ENCODE assay signal across 9 mouse cellular contexts in the genomic region with DNA sequence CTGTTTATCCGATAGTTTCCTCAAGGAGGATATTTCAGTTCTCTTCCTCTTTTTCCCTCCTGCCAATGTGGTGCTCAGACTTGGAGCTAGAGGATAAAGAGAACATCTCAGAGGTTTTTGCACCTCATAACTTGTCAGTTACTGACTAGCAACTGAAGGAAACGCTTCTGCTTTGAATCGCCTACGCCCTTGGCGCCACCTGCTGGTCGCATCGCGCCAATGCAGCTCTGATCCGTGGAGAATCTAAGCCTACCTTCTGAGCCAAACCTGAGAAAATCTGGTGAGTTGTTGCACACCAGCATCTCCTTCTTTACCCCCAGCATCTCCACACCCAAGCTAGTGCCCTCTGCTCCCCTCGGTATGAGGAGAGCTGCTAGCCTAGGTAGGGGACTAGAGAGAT. TPM values are rescaled to one million over a fixed set of nuclear protein-coding genes. Genes with fewer than 3 reads are reported as not detected.
DNase-seq lines count a peak whose midpoint lies in the region; ATAC-seq and TF ChIP-seq lines count a peak whose summit lies in the region.
"Had no signal": no experiment of that assay in that cellular context is flagged by ENCODE, and none has a peak within 500 bp of the region (broad histone marks: within the 10 kb centered on the region; RNA-seq: fewer than 3 reads in every experiment).

No protein-coding gene starts in this region.

- intact Hi-C loops in heart, postnatal 14 days (cut with DNase I): loop anchor here (2.0 to 5.0 kb wide), 5 partner anchors 41 to 1206 kb away; no protein-coding TSS in a partner anchor

- peak; percentile 97 for TF ChIP-seq CTCF in forebrain, postnatal 0 days (IDR thresholded peaks at IDR 0.05; ENCODE audit: low read depth)

- H3K9ac ChIP-seq in forebrain, postnatal 0 days: no peak overlapping the region
- no peak overlapping the region for H3K9ac ChIP-seq in forebrain, embryonic 13.5 days
- H3K9ac ChIP-seq: neural tube, embryonic 12.5 days had no signal

- no peak overlapping the region for H3K27ac ChIP-seq in forebrain, postnatal 0 days (ENCODE audit: low read depth, low read length)
- H3K27ac ChIP-seq in forebrain, embryonic 13.5 days: no peak overlapping the region
- H3K27ac ChIP-seq: neural tube, embryonic 12.5 days had no signal

- H3K9me3 ChIP-seq in forebrain, postnatal 0 days (ENCODE audit: low read length): no peaks in the 10 kb centered on the region
- H3K9me3 ChIP-seq in forebrain, embryonic 13.5 days (replicated peaks): no peaks in the 10 kb centered on the region
- H3K9me3 ChIP-seq: neural tube, embryonic 12.5 days had no signal

- H3K4me1 ChIP-seq in forebrain, postnatal 0 days (ENCODE audit: insufficient read depth): no peaks in the 10 kb centered on the region
- H3K4me1 ChIP-seq in forebrain, embryonic 13.5 days: no peaks in the 10 kb centered on the region
- H3K4me1 ChIP-seq: neural tube, embryonic 12.5 days had no signal

- no peaks in the 10 kb centered on the region for H3K36me3 ChIP-seq in forebrain, postnatal 0 days (ENCODE audit: insufficient read depth)
- no peaks in the 10 kb centered on the region for H3K36me3 ChIP-seq in forebrain, embryonic 13.5 days (ENCODE audit: poor library complexity, severe bottlenecking)
- H3K36me3 ChIP-seq: neural tube, embryonic 12.5 days had no signal

- no peak overlapping the region for H3K4me2 ChIP-seq in forebrain, postnatal 0 days (ENCODE audit: low read depth)
- H3K4me2 ChIP-seq in forebrain, embryonic 13.5 days: no peak overlapping the region
- H3K4me2 ChIP-seq: neural tube, embryonic 12.5 days had no signal

- ATAC-seq in forebrain, postnatal 0 days: peak; percentile 29; the same call in 1 of the 2 replicates
- no peak for ATAC-seq in forebrain, embryonic 13.5 days

- WGBS in forebrain, postnatal 0 days: 8% methylated on average over 10 of the region's 10 CpGs
- WGBS in forebrain, embryonic 13.5 days: 5% methylated on average over 10 of the region's 10 CpGs

- DNase-seq in forebrain, postnatal 0 days: peak; percentile 86
- DNase-seq in adrenal gland, postnatal 10 days: peak; percentile 92
- DNase-seq in embryo, embryonic 11.5 days (ENCODE audit: low read depth, low spot score): peak; percentile 63
- DNase-seq in heart, postnatal 14 days: peak; percentile 85 to 92
- peak; percentile 73 for DNase-seq in left cerebral cortex, adult 11 months (ENCODE audit: low spot score)
- peak; percentile 81 for DNase-seq in mesoderm, embryonic 11.5 days (ENCODE audit: low read depth, low spot score)
- peak; percentile 76 to 94 for DNase-seq in spleen, postnatal 4 days (ENCODE audit: low spot score in 2 of 2)

- no peaks in the 10 kb centered on the region for H3K27me3 ChIP-seq in forebrain, postnatal 0 days (ENCODE audit: insufficient read depth, low read length)
- no peaks in the 10 kb centered on the region for H3K27me3 ChIP-seq in forebrain, embryonic 13.5 days
- H3K27me3 ChIP-seq: neural tube, embryonic 12.5 days had no signal

- H3K4me3 ChIP-seq in forebrain, postnatal 0 days (ENCODE audit: low read depth, low read length): no peak overlapping the region
- no peak overlapping the region for H3K4me3 ChIP-seq in forebrain, embryonic 13.5 days
- H3K4me3 ChIP-seq: neural tube, embryonic 12.5 days had no signal

RNA-seq across cellular contexts. Expression of gene N4bp1, which starts 18.0 kb away (rescaled TPM):
- total RNA-seq in forebrain, postnatal 0 days (2014; rRNA removed): 14.8 and 19.4 TPM in 2 replicates
- 3.0 and 4.5 TPM in 2 replicates for polyA plus RNA-seq in forebrain, postnatal 0 days (2015; fragmentation: Nextera tagmentation; extraction: Ambion mirVana)
- 9.8 and 10.9 TPM in 2 replicates for polyA plus RNA-seq in forebrain, embryonic 13.5 days (2015; fragmentation: Nextera tagmentation; extraction: Ambion mirVana)
- 10 to 100 TPM; 24.2 to 30.1 TPM for total RNA-seq in adrenal gland, postnatal 10 days (2021)
- total RNA-seq in heart, postnatal 14 days (2021): 10 to 100 TPM; 17.1 to 18.0 TPM
